Mouse (Mus musculus): ENCODE measurements around the gene Tpst2. TPM values are rescaled to one million over a fixed set of nuclear protein-coding genes. Genes with fewer than 3 reads are reported as not detected.

Tpst2 gene
- polyA plus RNA-seq (2014; fragmentation: Illumina TruSeq; extraction: RNeasy Lipid Tissue Mini Kit (QIAGEN cat#74804); ENCODE audit: insufficient read depth, low read depth, low replicate concordance): 68.1 TPM

GRCm38 (mm10) chr5:112276267-112276873 is at the start of gene Tpst2:
TSS of gene Tpst2 (plus strand) at chr5:112276691.

DNA sequence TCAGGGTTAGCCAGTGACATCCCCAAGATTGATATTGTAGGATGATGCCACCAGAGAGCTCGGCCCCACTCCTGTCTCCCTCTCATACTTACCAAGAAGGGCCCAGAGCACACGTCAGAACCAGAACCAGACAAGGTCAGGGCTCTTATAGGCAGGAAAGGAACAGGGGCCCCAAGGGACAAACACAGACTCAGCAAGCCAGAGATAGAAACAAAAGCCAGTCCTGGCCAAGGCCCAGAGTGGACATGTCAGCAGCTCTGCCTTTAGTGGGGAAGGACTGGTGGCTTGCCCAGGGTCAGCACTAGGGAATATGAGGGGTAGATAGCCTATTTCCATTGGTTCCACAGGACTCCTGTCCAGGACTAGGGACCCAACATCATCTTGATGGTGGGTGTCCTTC is 24.1 kb upstream of the Tpst2 start, which contains the start of gene Cryba4:
Gene Cryba4, minus strand, starts transcription at position 119 of the 400 bp plus-strand sequence.

DNA sequence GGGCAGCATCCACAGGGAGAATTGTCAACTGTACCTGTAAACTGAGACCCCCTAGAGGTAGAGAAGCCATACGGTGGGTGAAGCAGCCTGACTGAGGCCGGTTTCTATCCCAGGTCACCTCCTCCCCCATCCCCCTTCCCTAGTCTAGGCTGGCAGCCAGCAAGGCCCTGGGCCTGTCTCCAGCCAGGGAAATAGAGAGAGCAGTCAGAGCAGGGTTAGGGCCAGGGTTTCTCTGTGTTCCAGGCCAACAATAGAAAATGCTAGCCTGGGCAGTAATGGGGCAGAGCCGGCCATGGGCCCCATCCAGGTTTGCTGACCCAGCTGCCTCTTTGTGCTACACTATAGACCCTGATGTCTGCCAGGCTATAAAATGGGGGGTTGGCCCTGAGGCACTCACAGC is 21.1 kb upstream of the Tpst2 start, which contains the start of gene Crybb1:
Gene Crybb1, plus strand, starts transcription at position 390 of the 400 bp plus-strand sequence.

GRCm38 (mm10) chr5:112325546-112326445 is 49.3 kb downstream of the Tpst2 start, which contains the start of gene Tfip11:
TSS of gene Tfip11 (plus strand) at chr5:112326358.

GRCm38 (mm10) chr5:112342463-112343204 is 66.1 kb downstream of the Tpst2 start, which contains the start of the genes Srrd and Hps4:
TSS of gene Srrd (minus strand) at chr5:112343040.
TSS of gene Hps4 (plus strand) at chr5:112343083.

DNA sequence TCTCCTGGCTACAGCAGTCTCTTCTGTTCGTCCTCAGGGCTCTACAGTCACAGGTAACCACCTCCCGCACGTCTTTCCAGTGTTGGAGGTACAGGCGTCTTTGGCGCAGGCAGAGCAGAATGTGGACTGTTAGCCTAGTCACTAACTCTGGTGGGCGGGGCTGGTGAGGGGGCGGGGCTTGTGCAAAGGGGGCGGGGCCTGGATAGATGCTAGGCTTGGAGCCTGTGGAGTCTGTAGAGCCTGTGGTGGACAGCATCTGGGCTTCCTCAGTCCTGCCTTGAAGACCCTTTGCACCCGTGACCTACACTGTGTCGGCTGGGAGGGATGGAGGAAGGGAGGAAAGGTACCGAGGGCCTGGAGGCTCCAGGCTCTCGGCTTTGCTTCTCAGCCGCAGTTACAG is 79.4 kb downstream of the Tpst2 start, which contains the start of gene Gm6583:
Gene Gm6583, minus strand, starts transcription at position 124 of the 400 bp plus-strand sequence.

Other genes with a start within 250 kb of the Tpst2 start
- gene Cryba4, start 24.2 kb upstream of the Tpst2 start, polyA plus RNA-seq (2014; fragmentation: Illumina TruSeq; extraction: RNeasy Lipid Tissue Mini Kit (QIAGEN cat#74804); ENCODE audit: insufficient read depth, low read depth, low replicate concordance): 1.2 TPM
- 0.59 TPM for gene Crybb1, start 20.9 kb upstream of the Tpst2 start, polyA plus RNA-seq (2014; fragmentation: Illumina TruSeq; extraction: RNeasy Lipid Tissue Mini Kit (QIAGEN cat#74804); ENCODE audit: insufficient read depth, low read depth, low replicate concordance)
- 10.8 TPM for gene Tfip11, start 49.7 kb downstream of the Tpst2 start, polyA plus RNA-seq (2014; fragmentation: Illumina TruSeq; extraction: RNeasy Lipid Tissue Mini Kit (QIAGEN cat#74804); ENCODE audit: insufficient read depth, low read depth, low replicate concordance)
- 12.8 TPM for gene Srrd, start 66.3 kb downstream of the Tpst2 start, polyA plus RNA-seq (2014; fragmentation: Illumina TruSeq; extraction: RNeasy Lipid Tissue Mini Kit (QIAGEN cat#74804); ENCODE audit: insufficient read depth, low read depth, low replicate concordance)
- 9.4 TPM for gene Hps4, start 66.4 kb downstream of the Tpst2 start, polyA plus RNA-seq (2014; fragmentation: Illumina TruSeq; extraction: RNeasy Lipid Tissue Mini Kit (QIAGEN cat#74804); ENCODE audit: insufficient read depth, low read depth, low replicate concordance)
- gene Gm6583, start 79.3 kb downstream of the Tpst2 start, polyA plus RNA-seq (2014; fragmentation: Illumina TruSeq; extraction: RNeasy Lipid Tissue Mini Kit (QIAGEN cat#74804); ENCODE audit: insufficient read depth, low read depth, low replicate concordance): 0.10 TPM
- 0.42 TPM for gene Asphd2, start 118.2 kb downstream of the Tpst2 start, polyA plus RNA-seq (2014; fragmentation: Illumina TruSeq; extraction: RNeasy Lipid Tissue Mini Kit (QIAGEN cat#74804); ENCODE audit: insufficient read depth, low read depth, low replicate concordance)
- not detected for gene Gm6588, start 172.7 kb downstream of the Tpst2 start, polyA plus RNA-seq (2014; fragmentation: Illumina TruSeq; extraction: RNeasy Lipid Tissue Mini Kit (QIAGEN cat#74804); ENCODE audit: insufficient read depth, low read depth, low replicate concordance)

Measured in lung, adult 10 weeks (tissue).